Mouse (Mus musculus) liver, postnatal 0 days (tissue): ENCODE measurements at regions not wholly inside any gene's neighbourhood (a gene's known extent, or its start where the extent isn't known, plus 50 kb on each side); places are given as distances from the start of the nearest gene placed in this dataset.

Source experiments
- CTCF ChIP-seq: sonication (generic); IDR thresholded peaks from 2 replicates; pipeline ENCODE4 v1.5.1; 2016; ENCODE audit warnings: antibody characterized with exemption, low read depth
- EP300 ChIP-seq: IDR thresholded peaks from 2 replicates; pipeline ENCODE4 v1.6.1; 2016; ENCODE audit warnings: antibody characterized with exemption, low read depth, mild to moderate bottlenecking

GRCm38 (mm10) chr5:91302943-91303342, 99.9 kb downstream of the Btc start:
- TF ChIP-seq CTCF (no peak), EP300 (no peak)
